ENCODE assay signal across 17 mouse cellular contexts in the genomic region with DNA sequence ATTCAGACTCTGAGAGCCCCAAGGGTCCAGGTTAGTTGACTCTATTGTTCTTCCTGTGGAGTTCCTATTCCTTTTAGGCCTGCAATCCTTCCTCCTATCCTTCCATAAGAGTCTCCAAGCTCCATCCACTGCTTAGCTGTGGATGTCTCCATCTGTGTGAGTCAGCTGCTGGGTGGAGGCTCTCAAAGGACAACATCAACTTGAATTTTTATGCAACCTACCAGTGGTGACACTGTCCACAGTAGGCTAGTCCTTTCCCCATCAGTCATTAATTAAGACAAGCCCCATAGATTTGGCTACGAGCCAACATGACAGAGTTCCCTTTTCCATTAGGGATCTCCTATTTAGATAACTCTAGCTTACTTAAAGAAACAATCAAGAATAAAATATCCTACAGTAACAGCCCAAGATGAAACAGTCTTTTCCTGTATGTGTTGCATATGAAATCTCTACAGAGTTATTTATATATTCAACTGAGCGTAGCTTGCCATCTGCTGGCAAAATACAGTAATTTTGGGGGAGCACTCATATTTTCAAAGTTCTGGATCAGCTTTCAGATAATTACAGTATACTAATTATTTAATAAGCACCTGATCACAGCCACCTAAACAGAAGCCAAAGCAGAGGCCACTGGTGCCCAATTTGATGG. TPM values are rescaled to one million over a fixed set of nuclear protein-coding genes. Genes with fewer than 3 reads are reported as not detected.
A peak's percentile ranks its signal among the peaks of the same experiment; 100 is the strongest.
DNase-seq lines count a peak whose midpoint lies in the region; ATAC-seq and TF ChIP-seq lines count a peak whose summit lies in the region.
"Had no signal": no experiment of that assay in that cellular context is flagged by ENCODE, and none has a peak within 500 bp of the region (broad histone marks: within the 10 kb centered on the region; RNA-seq: fewer than 3 reads in every experiment).

No protein-coding gene starts in this region.

- H3K9ac ChIP-seq in MEL (ENCODE audit: control insufficient read depth, low read depth, low read length, poor library complexity, severe bottlenecking), result no peak overlapping the region
- H3K9ac ChIP-seq: heart, embryonic 13.5 days; neural tube, embryonic 15.5 days had no signal

- DNase-seq in gastrocnemius, adult 2 months, result no peak
- no peak for DNase-seq in gastrocnemius, adult 18-20 months (ENCODE audit: low spot score)
- peak; percentile 37 to 49 for DNase-seq in left cerebral cortex, postnatal 14 days (ENCODE audit: low spot score in 2 of 2)
- no peak for DNase-seq in left cerebral cortex, postnatal 36 days (ENCODE audit: low spot score in 2 of 2)
- DNase-seq in MEL (ENCODE audit: low read depth, low spot score), result peak; percentile 48
- no peak for DNase-seq in heart, postnatal 14 days
- DNase-seq: cerebellum, postnatal 36 days; kidney, postnatal 4 days; lung, postnatal 4 days; spleen, adult 18-20 months had no signal

- TF ChIP-seq CTCF in gastrocnemius, adult 2 months (IDR thresholded peaks at IDR 0.05), result peak; percentile 54
- peak; percentile 3 to 75 (median 11); a peak in 2 of 6 replicates for TF ChIP-seq CTCF in MEL (IDR thresholded peaks at IDR 0.05 in 2 of 3, conservative IDR thresholded peaks at IDR 0.05 in 1 of 3; ENCODE audit: control insufficient read depth in 1 of 3, insufficient read depth in 1 of 3, low read depth in 2 of 3, low read length in 3 of 3, poor library complexity in 1 of 3, severe bottlenecking in 1 of 3)

- H3K4me3 ChIP-seq in gastrocnemius, adult 2 months, result no peak overlapping the region
- H3K4me3 ChIP-seq in MEL (ENCODE audit: control insufficient read depth in 1 of 2, insufficient read depth in 1 of 2, low read depth in 2 of 2, low read length in 2 of 2), result no peak overlapping the region
- H3K4me3 ChIP-seq: heart, embryonic 13.5 days; limb, embryonic 10.5 days; neural tube, embryonic 15.5 days had no signal

- no peak for TF ChIP-seq POLR2A in MEL (IDR thresholded peaks at IDR 0.05; ENCODE audit: control insufficient read depth in 1 of 2, insufficient read depth in 1 of 2, low read depth in 1 of 2, low read length in 2 of 2, poor library complexity in 1 of 2)

- ATAC-seq in megakaryocyte progenitor cell, adult 5-6 weeks (replicated peaks; ENCODE audit: poor library complexity), result peak; percentile 64
- no peak for ATAC-seq in erythroblast, adult 5-6 weeks (replicated peaks; ENCODE audit: low FRiP score, poor library complexity, severe bottlenecking)

- no peaks in the 10 kb centered on the region; a peak in 1 of 4 replicates for H3K4me1 ChIP-seq in MEL (ENCODE audit: control insufficient read depth in 1 of 2, insufficient read depth in 2 of 2, low read length in 2 of 2)
- H3K4me1 ChIP-seq: heart, embryonic 13.5 days; limb, embryonic 10.5 days; neural tube, embryonic 15.5 days had no signal

- TF ChIP-seq EP300 in MEL (IDR thresholded peaks at IDR 0.05; ENCODE audit: low read depth in 1 of 2, low read length in 2 of 2), result no peak

- H3K9me3 ChIP-seq in MEL (replicated peaks; ENCODE audit: insufficient read depth, low read length), result no peaks in the 10 kb centered on the region
- H3K9me3 ChIP-seq: G1E; heart, embryonic 13.5 days; limb, embryonic 10.5 days; neural tube, embryonic 15.5 days had no signal

- H3K27me3 ChIP-seq in MEL (ENCODE audit: control insufficient read depth in 1 of 2, insufficient read depth in 2 of 2, low read length in 2 of 2), result no peaks in the 10 kb centered on the region
- H3K27me3 ChIP-seq: heart, embryonic 13.5 days; neural tube, embryonic 15.5 days had no signal

- H3K79me2 ChIP-seq in MEL (ENCODE audit: control insufficient read depth, insufficient read depth, low read length, poor library complexity), result no peaks in the 10 kb centered on the region

- intact Hi-C loops in gastrocnemius, adult 2 months (cut with DNase I), result loop anchor here (5.0 kb wide), 1 partner anchor 273 kb away; no protein-coding TSS in a partner anchor
- intact Hi-C loops in left cerebral cortex, postnatal 14 days (cut with DNase I), result loop anchor here (5.0 to 10.0 kb wide), 3 partner anchors 186 to 463 kb away; no protein-coding TSS in a partner anchor
- intact Hi-C loops in left cerebral cortex, postnatal 36 days (cut with DNase I), result loop anchor here (2.0 to 10.0 kb wide), 2 partner anchors 206 to 276 kb away; no protein-coding TSS in a partner anchor
- intact Hi-C loops in heart, postnatal 14 days (cut with DNase I), result no loop called here

- TF ChIP-seq RAD21 in MEL (IDR thresholded peaks at IDR 0.05; ENCODE audit: low read depth, low read length), result peak; percentile 85

- H3K27ac ChIP-seq in gastrocnemius, adult 2 months, result no peak overlapping the region
- no peak overlapping the region for H3K27ac ChIP-seq in MEL (ENCODE audit: control insufficient read depth, low read depth, low read length)
- H3K27ac ChIP-seq: heart, embryonic 13.5 days; limb, embryonic 10.5 days; neural tube, embryonic 15.5 days had no signal

- no peaks in the 10 kb centered on the region for H3K36me3 ChIP-seq in MEL (ENCODE audit: control insufficient read depth in 1 of 2, insufficient read depth in 2 of 2, low read length in 2 of 2)
- H3K36me3 ChIP-seq: G1E; heart, embryonic 13.5 days; limb, embryonic 10.5 days; neural tube, embryonic 15.5 days had no signal

TF ChIP-seq in MEL, 35 proteins besides CTCF, POLR2A, EP300 and RAD21:
- TF ChIP-seq TCF12 (IDR thresholded peaks at IDR 0.05; ENCODE audit: low read depth, low read length) (no peak), USF1 (IDR thresholded peaks at IDR 0.05; ENCODE audit: low read depth, low read length) (no peak), JUND (IDR thresholded peaks at IDR 0.05; ENCODE audit: low read depth, low read length) (no peak), KAT2A (conservative IDR thresholded peaks at IDR 0.05; ENCODE audit: low read depth, low read length) (no peak), TAL1 (IDR thresholded peaks at IDR 0.05; ENCODE audit: low read length) (no peak), MEF2A (IDR thresholded peaks at IDR 0.05; ENCODE audit: extremely low read depth, insufficient replicate concordance, low read depth, low read length, poor library complexity, severe bottlenecking) (no peak), USF2 (IDR thresholded peaks at IDR 0.05; ENCODE audit: borderline replicate concordance in 1 of 2, insufficient read depth in 1 of 2, low read depth in 1 of 2, low read length in 2 of 2) (no peak), SMC3 (IDR thresholded peaks at IDR 0.05; ENCODE audit: low read depth, low read length) (peak; percentile 90), MXI1 (IDR thresholded peaks at IDR 0.05; ENCODE audit: low read depth, low read length) (no peak), ZC3H11A (IDR thresholded peaks at IDR 0.05; ENCODE audit: low read depth, low read length) (peak; percentile 86), ZKSCAN1 (IDR thresholded peaks at IDR 0.05; ENCODE audit: low read depth, low read length) (no peak), E2F4 (IDR thresholded peaks at IDR 0.05; ENCODE audit: borderline replicate concordance, low read depth, low read length) (no peak), ZNF384 (IDR thresholded peaks at IDR 0.05; ENCODE audit: low read depth, low read length) (no peak)

RNA-seq across cellular contexts. Expression of gene Sfrp4, which starts 17.4 kb away (rescaled TPM):
- total RNA-seq in gastrocnemius, adult 2 months (2021), result 1 to 10 TPM; 2.4 to 4.2 TPM
- total RNA-seq in gastrocnemius, adult 18-20 months (2021), result 1 to 10 TPM; 1.8 to 3.6 TPM
- 1 to 10 TPM; 1.3 to 1.5 TPM for total RNA-seq in left cerebral cortex, postnatal 14 days (2021)
- total RNA-seq in left cerebral cortex, postnatal 36 days (2021), result 1 to 10 TPM; 2.2 to 2.4 TPM
- 0.19 and 0.33 TPM in 2 replicates for total RNA-seq in MEL (2012; rRNA removed)
- polyA plus RNA-seq in MEL (2012; ENCODE audit: insufficient read depth in 1 of 2, insufficient read length in 2 of 2, low read depth in 1 of 2, low replicate concordance in 2 of 2, missing spikeins in 1 of 2), result not detected
- 0.49 and 2.3 TPM in 2 replicates for total RNA-seq in megakaryocyte progenitor cell, adult 5-6 weeks (2015)
- total RNA-seq in megakaryocyte progenitor cell, adult 5-6 weeks (2017), result 1.7 TPM in 1 of 2 replicates, not detected in the other
- total RNA-seq in erythroblast, adult 5-6 weeks (2015; ENCODE audit: low replicate concordance), result 2.1 TPM in 1 of 2 replicates, not detected in the other
- 1.6 and 2.6 TPM in 2 replicates for total RNA-seq in erythroblast, adult 5-6 weeks (2017; ENCODE audit: low replicate concordance)
- total RNA-seq in heart, postnatal 14 days (2021), result under 1 TPM; 0.27 to 0.38 TPM
- polyA plus RNA-seq: G1E had no signal

RNA-seq across cellular contexts. Expression of gene Epdr1, which starts 20.6 kb away (rescaled TPM):
- total RNA-seq in gastrocnemius, adult 2 months (2021), result 100 to 1,000 TPM in 1 of 2 experiments, 10 to 100 TPM in 1; 90.3 to 139 TPM
- total RNA-seq in gastrocnemius, adult 18-20 months (2021), result 100 to 1,000 TPM; 111 to 112 TPM
- total RNA-seq in left cerebral cortex, postnatal 14 days (2021), result 10 to 100 TPM; 48.2 to 50.1 TPM
- 100 to 1,000 TPM in 1 of 2 experiments, 10 to 100 TPM in 1; 90.9 to 106 TPM for total RNA-seq in left cerebral cortex, postnatal 36 days (2021)
- not detected in 2 replicates for total RNA-seq in MEL (2012; rRNA removed)
- not detected for polyA plus RNA-seq in MEL (2012; ENCODE audit: insufficient read depth in 1 of 2, insufficient read length in 2 of 2, low read depth in 1 of 2, low replicate concordance in 2 of 2, missing spikeins in 1 of 2)
- 7.4 and 14.0 TPM in 2 replicates for total RNA-seq in megakaryocyte progenitor cell, adult 5-6 weeks (2015)
- 2.5 and 10.0 TPM in 2 replicates for total RNA-seq in megakaryocyte progenitor cell, adult 5-6 weeks (2017)
- 12.1 and 13.8 TPM in 2 replicates for total RNA-seq in erythroblast, adult 5-6 weeks (2015; ENCODE audit: low replicate concordance)
- total RNA-seq in erythroblast, adult 5-6 weeks (2017; ENCODE audit: low replicate concordance), result 4.7 and 13.7 TPM in 2 replicates
- total RNA-seq in heart, postnatal 14 days (2021), result 10 to 100 TPM; 10.2 to 11.1 TPM
- polyA plus RNA-seq: G1E had no signal

RNA-seq across cellular contexts. Expression of gene Nme8, which starts 57.3 kb away (rescaled TPM):
- not detected for total RNA-seq in gastrocnemius, adult 2 months (2021)
- total RNA-seq in gastrocnemius, adult 18-20 months (2021), result not detected
- not detected for total RNA-seq in left cerebral cortex, postnatal 14 days (2021)
- total RNA-seq in left cerebral cortex, postnatal 36 days (2021), result not detected
- total RNA-seq in MEL (2012; rRNA removed), result not detected in 2 replicates
- not detected for polyA plus RNA-seq in MEL (2012; ENCODE audit: insufficient read depth in 1 of 2, insufficient read length in 2 of 2, low read depth in 1 of 2, low replicate concordance in 2 of 2, missing spikeins in 1 of 2)
- not detected in 2 replicates for total RNA-seq in megakaryocyte progenitor cell, adult 5-6 weeks (2015)
- not detected in 2 replicates for total RNA-seq in megakaryocyte progenitor cell, adult 5-6 weeks (2017)
- total RNA-seq in erythroblast, adult 5-6 weeks (2015; ENCODE audit: low replicate concordance), result not detected in 2 replicates
- not detected in 2 replicates for total RNA-seq in erythroblast, adult 5-6 weeks (2017; ENCODE audit: low replicate concordance)
- under 1 TPM in 1 of 2 experiments, not detected in 1; 0.17 TPM for total RNA-seq in heart, postnatal 14 days (2021)
- total RNA-seq: adrenal gland, postnatal 36 days had no signal
- polyA plus RNA-seq: G1E; limb, embryonic 10.5 days; neural tube, embryonic 15.5 days had no signal

Comparison
In these comparisons a context has a peak if more than half of its experiments do, and no peak if none do; other contexts are left out.
1. DNase-seq: peak in left cerebral cortex, postnatal 14 days (2 of 2) and MEL (single experiment); none in gastrocnemius, adult 2 months (single experiment), gastrocnemius, adult 18-20 months (single experiment), left cerebral cortex, postnatal 36 days (0 of 2) and heart, postnatal 14 days (0 of 2).